Mouse (Mus musculus) lung, embryonic 16.5 days (tissue): Measurements from ENCODE around the gene B630019K06Rik. TPM values are rescaled to one million over a fixed set of nuclear protein-coding genes. Genes with fewer than 3 reads are reported as not detected.
A peak's percentile ranks its signal among the peaks of the same experiment; 100 is the strongest.
"Not testable (repeated sequence)": the region's sequence is repeated elsewhere in the genome, so short reads cannot be mapped to it uniquely, and the experiment has no call there.

ENCODE experiments used
- ATAC-seq: fragments of 200-750 bp; cut with Nextera tagmentation; 2 replicates; pipeline ENCODE4 v1.8.0; 2017; ENCODE audit warnings: low read depth, mild to moderate bottlenecking, moderate library complexity
- H3K27ac ChIP-seq: fragments of 300-500 bp; sonication (generic); 2 replicates; pipeline ENCODE4 v1.5.1; 2014; ENCODE audit warnings: mild to moderate bottlenecking, control low read depth, low read length
- H3K27me3 ChIP-seq: fragments of 300-500 bp; sonication (generic); 2 replicates; pipeline ENCODE4 v1.6.1; 2014; ENCODE audit warnings: low read depth, low read length, mixed read lengths; ENCODE audit not compliant: control insufficient read depth, insufficient read depth
- H3K36me3 ChIP-seq: fragments of 300-500 bp; sonication (generic); 2 replicates; pipeline ENCODE4 v1.6.1; 2014; ENCODE audit warnings: low read length; ENCODE audit not compliant: control insufficient read depth, insufficient read depth
- H3K4me1 ChIP-seq: fragments of 300-500 bp; sonication (generic); replicated peaks from 2 replicates; pipeline ENCODE4 v1.6.1; 2014; ENCODE audit warnings: low read length, mixed read lengths; ENCODE audit not compliant: control insufficient read depth, insufficient read depth
- H3K4me2 ChIP-seq: fragments of 300-500 bp; sonication (generic); 2 replicates; pipeline ENCODE4 v1.6.1; 2014; ENCODE audit warnings: low read depth, low read length, control low read depth
- H3K4me3 ChIP-seq: fragments of 300-500 bp; sonication (generic); 2 replicates; pipeline ENCODE4 v1.5.1; 2014; ENCODE audit warnings: mild to moderate bottlenecking, low read length, control low read depth
- H3K9ac ChIP-seq: fragments of 300-500 bp; sonication (generic); 2 replicates; pipeline ENCODE4 v1.6.1; 2014; ENCODE audit warnings: low read length, control low read depth
- H3K9me3 ChIP-seq: fragments of 300-500 bp; sonication (generic); 2 replicates; pipeline ENCODE4 v1.6.1; 2016; ENCODE audit warnings: low read length; ENCODE audit not compliant: control insufficient read depth
- WGBS: fragments of 180-500 bp; shearing (Covaris S2); extraction: QIAGEN DNeasy Blood & Tissue Kit; methylation state at CpG from one replicate; pipeline ENCODE4 v1.1.7; 2014; 5-methylcytosine and 5-hydroxymethylcytosine counted together
- polyA plus RNA-seq: library from polyadenylated mRNA; unstranded; fragments of >200 nt; fragmentation: Nextera tagmentation; extraction: Ambion mirVana; gene quantifications from 2 replicates; pipeline ENCODE4 v1.2.1, GENCODE M21; 2015

The B630019K06Rik gene
- 3.1 and 3.5 TPM in 2 replicates for polyA plus RNA-seq

DNA sequence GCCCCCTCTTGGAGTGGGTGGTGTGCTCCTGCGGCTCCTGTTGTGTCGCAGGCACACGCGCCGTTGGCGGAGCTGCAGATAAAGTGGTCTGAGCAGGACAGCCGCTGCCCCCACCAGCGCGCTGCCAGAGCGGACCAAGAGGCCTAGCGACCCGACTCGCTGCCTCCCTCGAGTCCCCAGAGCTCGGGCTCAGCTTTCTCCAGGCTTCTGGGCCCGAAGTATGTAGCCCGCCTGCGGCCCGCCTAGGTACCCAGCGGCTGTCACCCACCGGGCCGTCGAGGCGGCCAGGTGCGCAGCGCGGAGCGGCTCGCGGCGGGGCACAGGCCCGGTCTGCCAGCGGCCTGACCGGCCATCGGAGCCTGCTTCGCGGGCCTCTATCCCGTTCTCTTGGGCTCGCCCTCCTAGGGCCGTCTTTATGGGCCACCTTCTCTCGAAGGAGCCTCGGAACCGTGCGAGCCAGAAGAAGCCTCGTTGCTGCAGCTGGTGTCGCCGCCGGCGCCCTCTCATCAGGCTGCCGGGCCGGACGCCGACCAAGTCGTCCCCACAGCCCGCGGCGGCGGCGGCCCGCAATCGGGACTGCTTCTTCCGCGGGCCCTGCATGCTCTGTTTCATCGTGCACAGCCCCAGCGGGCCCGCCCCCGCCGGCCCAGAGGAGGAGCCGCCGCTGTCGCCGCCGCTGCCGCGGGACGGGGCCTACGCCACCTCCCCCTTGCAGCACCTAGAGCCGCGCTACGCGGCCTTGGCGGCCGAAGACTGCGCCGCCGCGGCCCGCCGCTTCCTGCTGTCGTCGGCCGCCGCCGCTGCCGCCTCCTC, at the start of gene B630019K06Rik:
B630019K06Rik (plus strand) TSS at position 40 of the 813 bp plus-strand sequence.
- WGBS, result 10% methylated on average over 66 of the region's 95 CpGs
- H3K4me2 ChIP-seq, result peak within 1 kb of the TSS; percentile 71
- H3K36me3 ChIP-seq, result no peaks in the 10 kb centered on the region
- H3K4me1 ChIP-seq, result 0 out of 2 replicates have a peak, but pooled peaks cover 3% of the 10 kb centered on the region
- peak within 1 kb of the TSS; percentile 75 for H3K9ac ChIP-seq
- H3K4me3 ChIP-seq, result peak within 1 kb of the TSS; percentile 60
- H3K27me3 ChIP-seq, result no peaks in the 10 kb centered on the region
- H3K9me3 ChIP-seq, result no peaks in the 10 kb centered on the region
- ATAC-seq, result peak; percentile 97
- peak within 1 kb of the TSS; percentile 83 for H3K27ac ChIP-seq

DNA sequence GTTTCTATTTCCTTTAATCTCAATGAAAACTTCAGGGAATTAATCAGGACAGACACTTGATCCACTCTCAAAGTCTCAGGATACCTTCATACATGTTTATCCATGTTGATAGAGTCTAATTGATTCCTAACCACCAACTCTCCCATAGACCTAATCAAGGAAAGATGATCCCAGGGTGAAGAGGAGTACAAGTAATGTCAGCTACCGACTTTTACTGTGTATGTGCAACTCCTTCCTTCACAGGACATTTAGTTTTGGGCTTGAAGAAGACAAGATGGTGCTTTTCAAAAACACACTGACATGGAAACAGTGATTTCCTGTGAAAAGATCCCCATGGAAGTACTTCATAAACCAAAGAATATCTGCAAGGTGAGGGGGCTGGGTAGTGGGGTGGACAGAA, 48.5 kb upstream of the B630019K06Rik start, which contains the start of gene Gm6592:
Gm6592 (plus strand) TSS at position 301 of the 400 bp plus-strand sequence.
- no peaks in the 10 kb centered on the region for H3K36me3 ChIP-seq
- no peak within 1 kb of the TSS for H3K27ac ChIP-seq
- no peaks in the 10 kb centered on the region for H3K9me3 ChIP-seq
- H3K4me2 ChIP-seq, result no peak within 1 kb of the TSS
- WGBS, result 52% methylated on average over 1 of the region's 1 CpGs
- no peak within 1 kb of the TSS for H3K4me3 ChIP-seq
- H3K9ac ChIP-seq, result no peak within 1 kb of the TSS
- no peaks in the 10 kb centered on the region for H3K27me3 ChIP-seq
- no peaks in the 10 kb centered on the region for H3K4me1 ChIP-seq
- no peak for ATAC-seq

DNA sequence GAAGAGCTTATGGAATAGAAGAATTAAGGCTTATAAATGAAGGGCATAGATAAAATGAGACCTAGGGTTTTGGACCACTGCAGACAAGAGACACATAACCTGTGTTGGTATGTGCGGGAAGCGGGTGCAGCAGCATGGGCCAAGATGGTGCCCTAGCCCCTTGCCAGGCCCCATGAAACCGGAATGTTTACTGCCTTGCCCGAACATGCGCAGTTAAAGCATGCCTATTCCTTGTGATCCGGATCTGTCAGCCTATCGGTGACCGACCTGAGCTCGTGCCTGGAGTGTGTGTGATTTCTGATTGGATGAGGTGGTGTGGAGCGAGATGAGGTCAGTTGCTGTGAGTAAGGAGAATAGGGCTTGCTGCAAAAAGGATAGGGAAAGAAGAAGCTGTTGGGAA, 39.7 kb upstream of the B630019K06Rik start:
- no peak overlapping the region for H3K9ac ChIP-seq
- H3K27ac ChIP-seq, result no peak overlapping the region
- no peak overlapping the region for H3K4me3 ChIP-seq
- ATAC-seq, result no peak
- no peaks in the 10 kb centered on the region for H3K4me1 ChIP-seq
- no peaks in the 10 kb centered on the region for H3K9me3 ChIP-seq
- 87% methylated on average over 10 of the region's 10 CpGs for WGBS
- no peaks in the 10 kb centered on the region for H3K27me3 ChIP-seq
- no peaks in the 10 kb centered on the region for H3K36me3 ChIP-seq
- H3K4me2 ChIP-seq, result no peak overlapping the region

DNA sequence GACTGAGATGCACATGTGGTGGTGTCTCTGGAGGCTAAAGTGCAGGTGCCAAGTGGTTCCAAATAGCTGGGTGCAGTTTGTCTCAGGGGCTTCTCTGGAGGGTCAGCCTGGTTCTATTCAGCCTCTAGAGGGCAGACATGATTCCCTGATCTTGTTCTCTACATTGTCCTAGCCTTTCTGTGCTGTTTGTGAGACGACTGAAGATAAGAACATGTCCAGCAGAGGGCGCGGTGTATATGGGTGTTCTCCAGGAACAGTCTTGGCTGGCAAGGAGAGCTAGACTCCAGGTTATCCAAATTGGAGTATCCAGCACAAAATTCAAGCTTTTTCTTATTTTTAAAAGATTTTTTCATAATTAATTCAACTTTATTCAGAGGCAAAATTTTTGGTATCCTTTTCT, 27.9 kb upstream of the B630019K06Rik start:
- WGBS, result 6% methylated on average over 3 of the region's 3 CpGs
- H3K4me2 ChIP-seq, H3K9me3 ChIP-seq, H3K27me3 ChIP-seq, H3K27ac ChIP-seq, H3K36me3 ChIP-seq, H3K4me3 ChIP-seq, ATAC-seq, H3K4me1 ChIP-seq, H3K9ac ChIP-seq: not testable (repeated sequence)

DNA sequence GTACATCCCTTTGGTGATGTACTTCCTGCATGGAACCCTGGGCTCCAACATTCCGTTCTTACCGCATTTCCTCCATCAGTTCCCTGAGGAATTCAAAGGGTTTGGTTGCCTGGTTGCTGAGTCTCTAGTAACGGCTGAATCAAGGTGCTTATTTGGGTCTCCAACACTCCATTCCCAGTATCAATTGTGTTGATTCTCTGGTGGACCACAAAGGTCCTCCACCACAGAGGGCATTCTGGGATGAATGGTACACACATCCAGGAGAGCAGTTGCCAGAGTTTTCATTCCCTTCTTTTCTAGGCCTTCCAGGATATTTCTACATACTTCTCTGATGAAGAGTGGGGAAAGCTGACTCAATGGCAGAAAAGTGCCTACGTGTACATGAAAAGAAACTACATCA, 18.2 kb upstream of the B630019K06Rik start, which contains the start of gene Gm5751:
Gm5751 (plus strand) TSS at position 301 of the 400 bp plus-strand sequence.
- H3K4me1 ChIP-seq, H3K9ac ChIP-seq, H3K4me2 ChIP-seq, H3K4me3 ChIP-seq, H3K27ac ChIP-seq, H3K36me3 ChIP-seq, ATAC-seq, H3K9me3 ChIP-seq, H3K27me3 ChIP-seq: not testable (repeated sequence)
- WGBS, result 92% methylated on average over 3 of the region's 4 CpGs

DNA sequence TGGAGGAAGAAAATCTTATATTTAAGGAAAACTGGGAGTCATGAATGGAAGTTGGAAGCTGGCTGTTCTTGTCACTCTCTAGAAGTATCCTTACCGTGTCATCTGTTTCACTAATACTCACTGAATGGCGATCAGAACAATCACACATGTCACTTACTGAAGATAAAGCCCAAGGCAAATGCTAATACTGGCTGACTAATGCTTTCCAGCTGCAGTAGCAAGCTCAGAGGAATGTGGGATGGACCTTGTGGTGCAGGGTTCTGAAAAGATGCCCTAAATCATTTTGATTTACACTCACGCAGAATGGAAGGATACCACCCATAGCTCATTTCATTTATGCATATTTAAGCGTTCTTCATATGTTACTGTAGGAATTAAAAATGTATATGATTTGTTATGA, 7.8 kb upstream of the B630019K06Rik start:
- 65% methylated on average over 4 of the region's 4 CpGs for WGBS
- Histone ChIP-seq H3K4me3 (no peak overlapping the region), H3K27me3 (no peaks in the 10 kb centered on the region), H3K4me2 (no peak overlapping the region), H3K9me3 (no peaks in the 10 kb centered on the region), H3K4me1 (no peaks in the 10 kb centered on the region), H3K36me3 (no peaks in the 10 kb centered on the region), H3K27ac (no peak overlapping the region), H3K9ac (no peak overlapping the region)
- ATAC-seq, result no peak

DNA sequence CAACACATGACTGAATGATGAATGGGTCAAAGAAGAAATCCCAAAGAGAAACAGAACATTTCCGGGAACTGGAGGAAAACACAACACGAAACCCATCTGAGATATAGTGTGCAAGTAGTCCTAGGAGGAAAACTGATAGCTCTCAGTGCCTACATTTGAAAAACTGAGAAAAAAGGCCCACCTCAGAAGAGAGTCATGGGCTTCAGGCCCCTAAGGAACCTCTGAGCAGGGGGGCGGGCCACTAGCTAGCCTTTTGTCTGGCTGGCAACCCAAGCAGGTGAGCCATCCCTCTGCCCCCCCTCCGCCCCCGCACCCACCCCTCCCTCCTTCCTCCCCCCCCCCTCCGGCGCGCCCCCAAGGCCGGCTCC, 223 bp upstream of the B630019K06Rik start:
- Histone ChIP-seq H3K27me3 (no peaks in the 10 kb centered on the region), H3K9ac (peak overlapping the region; percentile 75), H3K4me3 (peak overlapping the region; percentile 60), H3K9me3 (no peaks in the 10 kb centered on the region), H3K4me1 (0 out of 2 replicates have a peak, but pooled peaks cover 3% of the 10 kb centered on the region), H3K36me3 (no peaks in the 10 kb centered on the region), H3K27ac (no peak overlapping the region), H3K4me2 (peak overlapping the region; percentile 71)
- WGBS, result 41% methylated on average over 3 of the region's 9 CpGs
- no peak for ATAC-seq

DNA sequence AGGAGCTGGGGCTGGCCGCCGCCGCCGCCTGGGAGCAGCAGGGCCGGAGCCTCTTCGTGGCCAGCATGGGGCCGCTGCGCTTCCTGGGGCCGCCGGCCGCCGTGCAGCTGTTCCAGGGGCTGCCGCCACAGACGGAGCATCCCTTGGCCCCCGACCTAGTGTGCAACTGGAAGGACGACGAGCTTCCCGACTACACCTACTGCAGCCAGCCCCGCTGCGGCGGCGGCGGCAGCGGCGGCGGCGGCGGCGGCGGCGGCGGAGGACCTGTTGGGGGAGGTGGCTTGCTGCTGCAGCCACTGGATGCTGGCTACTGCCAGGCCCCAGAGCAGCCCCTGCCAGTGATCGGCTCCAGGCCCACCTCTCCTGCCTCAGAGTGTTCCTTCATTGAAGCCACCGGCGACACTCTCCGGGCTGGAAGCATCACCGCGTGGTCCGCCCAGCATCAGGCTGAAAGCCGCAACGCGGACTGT, 1.0 kb downstream of the B630019K06Rik start:
- Histone ChIP-seq H3K9me3 (no peaks in the 10 kb centered on the region), H3K27ac (peak overlapping the region; percentile 83), H3K4me3 (peak overlapping the region; percentile 60), H3K27me3 (no peaks in the 10 kb centered on the region), H3K9ac (peak overlapping the region; percentile 75), H3K4me2 (peak overlapping the region; percentile 71), H3K36me3 (no peaks in the 10 kb centered on the region), H3K4me1 (0 out of 2 replicates have a peak, but pooled peaks cover 3% of the 10 kb centered on the region)
- peak; percentile 68 for ATAC-seq
- WGBS, result 18% methylated on average over 22 of the region's 42 CpGs

DNA sequence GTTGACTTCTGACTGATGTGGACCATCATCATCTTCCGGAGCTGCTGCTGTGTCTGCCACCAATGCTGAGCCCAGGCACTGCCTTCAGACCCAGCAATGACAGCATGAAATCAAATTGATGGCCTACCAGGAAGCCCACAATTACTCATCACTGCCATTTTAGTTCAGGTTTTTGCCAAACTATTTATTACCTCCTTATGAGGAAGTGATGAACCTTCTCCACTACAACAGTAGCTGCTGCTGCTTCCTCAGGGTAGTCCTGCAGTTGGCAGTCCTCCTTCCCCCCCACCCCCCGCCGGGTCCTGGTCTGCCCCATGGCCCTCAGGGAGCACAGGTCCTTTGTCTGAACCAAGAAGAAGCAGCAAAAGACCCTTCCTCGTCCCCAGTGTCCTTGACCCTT, 8.6 kb downstream of the B630019K06Rik start:
- H3K27ac ChIP-seq, result no peak overlapping the region
- 37% methylated on average over 4 of the region's 4 CpGs for WGBS
- H3K9me3 ChIP-seq, result no peaks in the 10 kb centered on the region
- H3K9ac ChIP-seq, result no peak overlapping the region
- no peaks in the 10 kb centered on the region for H3K4me1 ChIP-seq
- ATAC-seq, result no peak
- no peak overlapping the region for H3K4me3 ChIP-seq
- H3K4me2 ChIP-seq, result no peak overlapping the region
- H3K36me3 ChIP-seq, result no peaks in the 10 kb centered on the region
- H3K27me3 ChIP-seq, result no peaks in the 10 kb centered on the region
